Mouse (Mus musculus) embryonic fibroblast, embryonic 13.5 days (primary cell): ENCODE results near the gene Rpl37a. TPM values are rescaled to one million over a fixed set of nuclear protein-coding genes. Genes with fewer than 3 reads are reported as not detected.

Experiments used
- H3K27ac ChIP-seq: 2 replicates; pipeline ENCODE4 v1.5.1; 2012; ENCODE audit warnings: low read length, control low read depth, inconsistent platforms; ENCODE audit not compliant: insufficient read depth
- H3K4me1 ChIP-seq: 2 replicates; pipeline ENCODE4 v1.6.1; 2011; ENCODE audit warnings: low read length; ENCODE audit not compliant: control insufficient read depth, insufficient read depth
- H3K4me3 ChIP-seq: 2 replicates; pipeline ENCODE4 v1.5.1; 2011; ENCODE audit warnings: mild to moderate bottlenecking, control low read depth, low read length; ENCODE audit not compliant: insufficient read depth
- CTCF ChIP-seq: IDR thresholded peaks from 2 replicates; pipeline ENCODE4 v1.5.1; 2011; ENCODE audit warnings: mild to moderate bottlenecking, control low read depth, low read length, moderate library complexity, borderline replicate concordance; ENCODE audit not compliant: insufficient read depth
- POLR2A ChIP-seq: IDR thresholded peaks from 2 replicates; pipeline ENCODE4 v1.6.1; 2011; ENCODE audit warnings: low read depth, mild to moderate bottlenecking, control low read depth, low read length, moderate library complexity
- polyA plus RNA-seq: library from polyadenylated mRNA; stranded (reverse); fragments of >200 nt; gene quantifications from 2 replicates; pipeline ENCODE4 v1.2.4, GENCODE M21; 2011; ENCODE audit warnings: low read depth; ENCODE audit not compliant: missing spikeins, insufficient read length

The Rpl37a gene
- polyA plus RNA-seq = 1,004 and 1,061 TPM in 2 replicates

GRCm38 (mm10) chr1:72710753-72711653 is at the start of gene Rpl37a:
Gene Rpl37a, plus strand, starts transcription at chr1:72711290.
- Histone ChIP-seq H3K4me1 (peaks cover 5% of the 10 kb centered on the region; the same call in 1 of the 2 replicates), H3K4me3 (peak within 1 kb of the TSS; percentile 96)
- peak; percentile 95 for TF ChIP-seq POLR2A
- no peak for TF ChIP-seq CTCF

GRCm38 (mm10) chr1:72673070-72673469 is 38.0 kb upstream of the Rpl37a start:
- TF ChIP-seq POLR2A (no peak), CTCF (no peak)

More at GRCm38 (mm10) chr1:72710753-72711653, at the start of gene Rpl37a:
- H3K27ac ChIP-seq = peak within 1 kb of the TSS; percentile 63

GRCm38 (mm10) chr1:72696256-72696655 is 14.8 kb upstream of the Rpl37a start:
- no peaks in the 10 kb centered on the region for H3K4me1 ChIP-seq
- no peak for TF ChIP-seq POLR2A
- H3K4me3 ChIP-seq = no peak overlapping the region
- no peak overlapping the region for H3K27ac ChIP-seq

More at GRCm38 (mm10) chr1:72673070-72673469, 38.0 kb upstream of the Rpl37a start:
- Histone ChIP-seq H3K4me3 (no peak overlapping the region), H3K4me1 (no peaks in the 10 kb centered on the region), H3K27ac (no peak overlapping the region)

GRCm38 (mm10) chr1:72698651-72699050 is 12.4 kb upstream of the Rpl37a start:
- no peak overlapping the region for H3K27ac ChIP-seq
- H3K4me3 ChIP-seq = no peak overlapping the region
- no peak for TF ChIP-seq POLR2A
- no peak for TF ChIP-seq CTCF
- H3K4me1 ChIP-seq = no peaks in the 10 kb centered on the region

- Histone ChIP-seq H3K27ac (no peak within 1 kb of the TSS), H3K4me3 (no peak within 1 kb of the TSS), H3K4me1 (no peaks in the 10 kb centered on the region)
- TF ChIP-seq POLR2A = no peak
These were observed 10.6 kb upstream of the Rpl37a start, which contains the start of gene Ankar for GRCm38 (mm10) chr1:72700479-72700878. Gene Ankar, minus strand, starts transcription at chr1:72700579.

GRCm38 (mm10) chr1:72707525-72707924 is 3.6 kb upstream of the Rpl37a start:
- H3K27ac ChIP-seq = no peak overlapping the region
- no peaks in the 10 kb centered on the region for H3K4me1 ChIP-seq
- H3K4me3 ChIP-seq = no peak overlapping the region
- TF ChIP-seq CTCF = no peak
- no peak for TF ChIP-seq POLR2A

GRCm38 (mm10) chr1:72711684-72712083 is 594 bp downstream of the Rpl37a start:
- peak overlapping the region; percentile 58 for H3K27ac ChIP-seq
- 0 out of 2 replicates have a peak, but pooled peaks have one; percentile 19 for TF ChIP-seq POLR2A
- no peak for TF ChIP-seq CTCF

GRCm38 (mm10) chr1:72714547-72714946 is 3.5 kb downstream of the Rpl37a start:
- TF ChIP-seq POLR2A (0 out of 2 replicates have a peak, but pooled peaks have one; percentile 35), CTCF (no peak)
- peaks cover 5% of the 10 kb centered on the region; the same call in 1 of the 2 replicates for H3K4me1 ChIP-seq
- H3K27ac ChIP-seq = no peak overlapping the region
- H3K4me3 ChIP-seq = no peak overlapping the region

More at GRCm38 (mm10) chr1:72711684-72712083, 594 bp downstream of the Rpl37a start:
- H3K4me3 ChIP-seq = peak overlapping the region; percentile 96
- H3K4me1 ChIP-seq = peaks cover 5% of the 10 kb centered on the region; the same call in 1 of the 2 replicates

- TF ChIP-seq CTCF = no peak
- 0 out of 2 replicates have a peak, but pooled peaks have one; percentile 29 for TF ChIP-seq POLR2A
- Histone ChIP-seq H3K27ac (no peak overlapping the region), H3K4me1 (peaks cover 5% of the 10 kb centered on the region; the same call in 1 of the 2 replicates), H3K4me3 (no peak overlapping the region)
These were observed 4.0 kb downstream of the Rpl37a start for GRCm38 (mm10) chr1:72715065-72715464.
